Mouse (Mus musculus): ENCODE results near the gene Sumo1. TPM values are rescaled to one million over a fixed set of nuclear protein-coding genes. Genes with fewer than 3 reads are reported as not detected.

The Sumo1 gene
- total RNA-seq, 1 experiment: 161 TPM

GRCm38 (mm10) chr1:59619201-59619600 is 51.4 kb downstream of the Sumo1 start:
- H3K9ac ChIP-seq (ENCODE audit: insufficient read depth, low read depth, low read length, poor library complexity, severe bottlenecking): no peak overlapping the region
- no peak overlapping the region for H3K27ac ChIP-seq (ENCODE audit: insufficient read depth, low read depth, low read length, poor library complexity, severe bottlenecking)
- H3K4me1 ChIP-seq (ENCODE audit: control insufficient read depth in 2 of 2, insufficient read depth in 2 of 2, low read length in 2 of 2, poor library complexity in 1 of 2): peaks cover 0 to 4% of the 10 kb centered on the region in 2 experiments; a peak in 1 of 4 replicates
- in situ Hi-C loops (cut with MboI; ENCODE audit: low sequenced_read_pairs in 2 of 2, unreplicated experiment in 2 of 2): loop anchor here in 1 of 2 experiments (25.0 kb wide), 1 partner anchor 357 kb away; the partner anchor contains the start of gene Cdk15
- no peak for DNase-seq (ENCODE audit: low read depth, low spot score)
- H3K4me3 ChIP-seq (ENCODE audit: insufficient read depth in 1 of 2, low read depth in 1 of 2, low read length in 2 of 2, poor library complexity in 1 of 2, severe bottlenecking in 1 of 2): no peak overlapping the region
- TF ChIP-seq CHD2 (IDR thresholded peaks at IDR 0.05; ENCODE audit: low read depth, low read length) (no peak), MAFK (IDR thresholded peaks at IDR 0.05; ENCODE audit: insufficient read depth, low read depth, low read length) (no peak), ZNF384 (IDR thresholded peaks at IDR 0.05; ENCODE audit: low read depth, low read length) (no peak)
- H3K36me3 ChIP-seq (ENCODE audit: control insufficient read depth, insufficient read depth, low read length, poor library complexity, severe bottlenecking): no peaks in the 10 kb centered on the region
- H3K9me3 ChIP-seq (ENCODE audit: control insufficient read depth, insufficient read depth, low read depth, low read length): no peaks in the 10 kb centered on the region

GRCm38 (mm10) chr1:59615021-59615420 is 55.6 kb downstream of the Sumo1 start:
- Histone ChIP-seq H3K9ac (ENCODE audit: insufficient read depth, low read depth, low read length, poor library complexity, severe bottlenecking) (no peak overlapping the region), H3K9me3 (ENCODE audit: control insufficient read depth, insufficient read depth, low read depth, low read length) (no peaks in the 10 kb centered on the region), H3K36me3 (ENCODE audit: control insufficient read depth, insufficient read depth, low read length, poor library complexity, severe bottlenecking) (no peaks in the 10 kb centered on the region), H3K4me3 (ENCODE audit: insufficient read depth in 1 of 2, low read depth in 1 of 2, low read length in 2 of 2, poor library complexity in 1 of 2, severe bottlenecking in 1 of 2) (no peak overlapping the region), H3K4me1 (ENCODE audit: control insufficient read depth in 2 of 2, insufficient read depth in 2 of 2, low read length in 2 of 2, poor library complexity in 1 of 2) (peaks cover 2 to 10% of the 10 kb centered on the region in 2 experiments; a peak in 2 of 4 replicates), H3K27ac (ENCODE audit: insufficient read depth, low read depth, low read length, poor library complexity, severe bottlenecking) (no peak overlapping the region)
- no peak for DNase-seq (ENCODE audit: low read depth, low spot score)
- no peak for TF ChIP-seq HCFC1 (IDR thresholded peaks at IDR 0.05; ENCODE audit: borderline replicate concordance, insufficient read depth, low read length)
- no peak for TF ChIP-seq ZNF384 (IDR thresholded peaks at IDR 0.05; ENCODE audit: low read depth, low read length)
- TF ChIP-seq MAFK (IDR thresholded peaks at IDR 0.05; ENCODE audit: insufficient read depth, low read depth, low read length): no peak
- no peak for TF ChIP-seq CHD2 (IDR thresholded peaks at IDR 0.05; ENCODE audit: low read depth, low read length)
- TF ChIP-seq ZC3H11A (IDR thresholded peaks at IDR 0.05; ENCODE audit: borderline replicate concordance, low read depth, low read length): no peak
- in situ Hi-C loops (cut with MboI; ENCODE audit: low sequenced_read_pairs in 2 of 2, unreplicated experiment in 2 of 2): loop anchor here in 1 of 2 experiments (25.0 kb wide), 1 partner anchor 353 kb away; the partner anchor contains the start of gene Cdk15

DNA sequence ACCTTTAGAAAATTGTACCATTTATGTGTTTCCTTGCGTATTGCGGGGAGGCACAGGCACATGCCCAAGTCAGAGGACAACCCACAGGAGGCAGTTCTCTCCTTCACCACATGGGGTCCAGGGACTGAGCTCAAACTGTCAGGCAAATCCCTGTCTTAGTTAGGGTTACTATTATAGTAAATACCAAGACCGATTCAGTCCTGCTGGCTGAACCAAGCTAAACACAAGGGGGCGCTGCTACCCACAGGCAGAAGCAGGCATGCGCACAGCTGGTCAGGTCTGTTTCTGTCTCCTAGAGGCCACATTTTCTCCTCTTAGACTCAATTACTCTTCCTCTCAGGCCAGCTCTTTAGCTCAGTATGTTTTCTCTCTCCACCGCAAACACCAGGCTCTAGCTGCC is 56.8 kb downstream of the Sumo1 start:
- no peak overlapping the region; the same call in 1 of the 2 replicates for H3K27ac ChIP-seq (ENCODE audit: insufficient read depth, low read depth, low read length, poor library complexity, severe bottlenecking)
- in situ Hi-C loops (cut with MboI; ENCODE audit: low sequenced_read_pairs in 2 of 2, unreplicated experiment in 2 of 2): loop anchor here in 1 of 2 experiments (25.0 kb wide), 1 partner anchor 351 kb away; the partner anchor contains the start of gene Cdk15
- peak overlapping the region; percentile 63; the same call in 1 of the 2 replicates for H3K9ac ChIP-seq (ENCODE audit: insufficient read depth, low read depth, low read length, poor library complexity, severe bottlenecking)

GRCm38 (mm10) chr1:59610929-59611328 is 59.7 kb downstream of the Sumo1 start:
- Histone ChIP-seq H3K27ac (ENCODE audit: insufficient read depth, low read depth, low read length, poor library complexity, severe bottlenecking) (peak overlapping the region; percentile 33; the same call in 1 of the 2 replicates), H3K4me3 (ENCODE audit: insufficient read depth in 1 of 2, low read depth in 1 of 2, low read length in 2 of 2, poor library complexity in 1 of 2, severe bottlenecking in 1 of 2) (no peak overlapping the region), H3K9ac (ENCODE audit: insufficient read depth, low read depth, low read length, poor library complexity, severe bottlenecking) (no peak overlapping the region), H3K4me1 (ENCODE audit: control insufficient read depth in 2 of 2, insufficient read depth in 2 of 2, low read length in 2 of 2, poor library complexity in 1 of 2) (peaks cover 2 to 21% of the 10 kb centered on the region in 2 experiments; a peak in 3 of 4 replicates), H3K36me3 (ENCODE audit: control insufficient read depth, insufficient read depth, low read length, poor library complexity, severe bottlenecking) (no peaks in the 10 kb centered on the region), H3K9me3 (ENCODE audit: control insufficient read depth, insufficient read depth, low read depth, low read length) (no peaks in the 10 kb centered on the region)
- TF ChIP-seq CHD2 (IDR thresholded peaks at IDR 0.05; ENCODE audit: low read depth, low read length): no peak
- no peak for TF ChIP-seq HCFC1 (IDR thresholded peaks at IDR 0.05; ENCODE audit: borderline replicate concordance, insufficient read depth, low read length)
- TF ChIP-seq MAFK (IDR thresholded peaks at IDR 0.05; ENCODE audit: insufficient read depth, low read depth, low read length): no peak
- TF ChIP-seq ZC3H11A (IDR thresholded peaks at IDR 0.05; ENCODE audit: borderline replicate concordance, low read depth, low read length): no peak
- no peak for TF ChIP-seq ZNF384 (IDR thresholded peaks at IDR 0.05; ENCODE audit: low read depth, low read length)
- no peak for DNase-seq (ENCODE audit: low read depth, low spot score)
- in situ Hi-C loops (cut with MboI; ENCODE audit: low sequenced_read_pairs in 2 of 2, unreplicated experiment in 2 of 2): loop anchor here in 1 of 2 experiments (25.0 kb wide), 1 partner anchor 349 kb away; the partner anchor contains the start of gene Cdk15

More for the DNA sequence above, 56.8 kb downstream of the Sumo1 start:
- no peak for TF ChIP-seq HCFC1 (IDR thresholded peaks at IDR 0.05; ENCODE audit: borderline replicate concordance, insufficient read depth, low read length)
- TF ChIP-seq MAFK (IDR thresholded peaks at IDR 0.05; ENCODE audit: insufficient read depth, low read depth, low read length): no peak
- no peak for TF ChIP-seq CHD2 (IDR thresholded peaks at IDR 0.05; ENCODE audit: low read depth, low read length)
- no peak for TF ChIP-seq ZNF384 (IDR thresholded peaks at IDR 0.05; ENCODE audit: low read depth, low read length)
- no peak for TF ChIP-seq ZC3H11A (IDR thresholded peaks at IDR 0.05; ENCODE audit: borderline replicate concordance, low read depth, low read length)
- peak; percentile 92 for DNase-seq (ENCODE audit: low read depth, low spot score)
- no peaks in the 10 kb centered on the region for H3K9me3 ChIP-seq (ENCODE audit: control insufficient read depth, insufficient read depth, low read depth, low read length)
- no peak overlapping the region for H3K4me3 ChIP-seq (ENCODE audit: insufficient read depth in 1 of 2, low read depth in 1 of 2, low read length in 2 of 2, poor library complexity in 1 of 2, severe bottlenecking in 1 of 2)
- peaks cover 2 to 14% of the 10 kb centered on the region in 2 experiments; a peak in 2 of 4 replicates for H3K4me1 ChIP-seq (ENCODE audit: control insufficient read depth in 2 of 2, insufficient read depth in 2 of 2, low read length in 2 of 2, poor library complexity in 1 of 2)
- no peaks in the 10 kb centered on the region for H3K36me3 ChIP-seq (ENCODE audit: control insufficient read depth, insufficient read depth, low read length, poor library complexity, severe bottlenecking)
